Mouse (Mus musculus) liver, embryonic 14.5 days (tissue): ENCODE results near the gene Lag3. TPM values are rescaled to one million over a fixed set of nuclear protein-coding genes. Genes with fewer than 3 reads are reported as not detected.
"Not testable (repeated sequence)": the region's sequence is repeated elsewhere in the genome, so short reads cannot be mapped to it uniquely, and the experiment has no call there.

Experiments
- ATAC-seq: fragments of 200-750 bp; cut with Nextera tagmentation; 2 replicates; pipeline ENCODE4 v1.8.0; 2017; ENCODE audit warnings: moderate number of reproducible peaks, mild to moderate bottlenecking, moderate library complexity; ENCODE audit not compliant: insufficient read depth
- DNase-seq, 3 experiments: peaks; one replicate each; pipeline ENCODE4 v3.0.0-alpha.2; 2012 to 2013; ENCODE audit warnings: low read depth in 3 of 3, low spot score in 3 of 3
- H3K27ac ChIP-seq: fragments of 300-500 bp; sonication (generic); 2 replicates; pipeline ENCODE4 v1.5.1; 2014; ENCODE audit warnings: moderate library complexity, mild to moderate bottlenecking, control low read depth, inconsistent platforms
- H3K27me3 ChIP-seq: fragments of 300-500 bp; sonication (generic); 2 replicates; pipeline ENCODE4 v1.6.1; 2014; ENCODE audit warnings: mild to moderate bottlenecking, low read length, moderate library complexity; ENCODE audit not compliant: control insufficient read depth, insufficient read depth
- H3K36me3 ChIP-seq: fragments of 300-500 bp; sonication (generic); replicated peaks from 2 replicates; pipeline ENCODE4 v1.6.1; 2014; ENCODE audit warnings: low read depth; ENCODE audit not compliant: control insufficient read depth, insufficient read depth
- H3K4me1 ChIP-seq, 2 experiments: fragments of 200-500 bp in 1 of 2; fragments of 300-500 bp in 1 of 2; sonication (generic) in 1 of 2; replicated peaks; 2 replicates each; pipeline ENCODE4 v1.6.1; 2012 to 2014; ENCODE audit warnings: antibody characterized with exemption in 1 of 2, inconsistent platforms in 1 of 2, low read length in 1 of 2; ENCODE audit not compliant: control insufficient read depth in 2 of 2, insufficient read depth in 2 of 2
- H3K4me2 ChIP-seq: fragments of 300-500 bp; sonication (generic); 2 replicates; pipeline ENCODE4 v1.6.1; 2014; ENCODE audit warnings: low read depth, mild to moderate bottlenecking, control low read depth, moderate library complexity
- H3K4me3 ChIP-seq, 2 experiments: fragments of 200-500 bp in 1 of 2; fragments of 300-500 bp in 1 of 2; sonication (generic) in 1 of 2; 2 replicates each; pipeline ENCODE4 v1.5.1; 2012 to 2014; ENCODE audit warnings: low read depth in 2 of 2, low read length in 2 of 2, mild to moderate bottlenecking in 2 of 2, control low read depth in 1 of 2, inconsistent platforms in 1 of 2, moderate library complexity in 1 of 2; ENCODE audit not compliant: insufficient read depth in 1 of 2
- H3K9ac ChIP-seq: fragments of 300-500 bp; sonication (generic); replicated peaks from 2 replicates; pipeline ENCODE4 v1.6.1; 2014; ENCODE audit warnings: mild to moderate bottlenecking, control low read depth, moderate library complexity
- H3K9me3 ChIP-seq: fragments of 300-500 bp; sonication (generic); 2 replicates; pipeline ENCODE4 v1.6.1; 2016; ENCODE audit warnings: low read length, mixed read lengths; ENCODE audit not compliant: control insufficient read depth
- CTCF ChIP-seq: IDR thresholded peaks from 2 replicates; pipeline ENCODE4 v1.5.1; 2016; ENCODE audit warnings: antibody characterized with exemption, low read depth, control low read depth
- EP300 ChIP-seq: IDR thresholded peaks from 2 replicates; pipeline ENCODE4 v1.6.1; 2016; ENCODE audit warnings: antibody characterized with exemption, low read depth
- WGBS: fragments of 180-500 bp; shearing (Covaris S2); extraction: QIAGEN DNeasy Blood & Tissue Kit; methylation state at CpG from one replicate; pipeline ENCODE4 v1.1.7; 2014; ENCODE audit not compliant: insufficient replicate concordance; 5-methylcytosine and 5-hydroxymethylcytosine counted together
- polyA plus RNA-seq, 2 experiments: library from polyadenylated mRNA; depleted of rRNA in 1 of 2; stranded (reverse) in 1 of 2; unstranded in 1 of 2; fragments of >200 nt; fragmentation: Nextera tagmentation in 1 of 2; extraction: Ambion mirVana in 1 of 2; gene quantifications; 2 replicates each; pipeline versions ENCODE4 v1.2.1 to v1.2.3; 2012 to 2014

Gene Lag3
- polyA plus RNA-seq, 2 experiments = 0.11 to 0.17 TPM

GRCm38 (mm10) chr6:124900801-124901480, 10.6 kb downstream of the Lag3 start:
- DNase-seq = no peak
- WGBS = 23% methylated on average over 10 of the region's 10 CpGs
- H3K27ac ChIP-seq = no peak overlapping the region
- peaks cover 0 to 5% of the 10 kb centered on the region in 2 experiments; a peak in 2 of 4 replicates for H3K4me1 ChIP-seq
- no peak overlapping the region for H3K4me2 ChIP-seq
- ATAC-seq = no peak
- H3K36me3 ChIP-seq = no peaks in the 10 kb centered on the region
- H3K27me3 ChIP-seq = no peaks in the 10 kb centered on the region
- no peaks in the 10 kb centered on the region for H3K9me3 ChIP-seq
- no peak overlapping the region for H3K9ac ChIP-seq
- no peak overlapping the region for H3K4me3 ChIP-seq
- TF ChIP-seq CTCF (no peak), EP300 (no peak)

GRCm38 (mm10) chr6:124900056-124900800, 11.3 kb downstream of the Lag3 start:
- no peak for DNase-seq
- WGBS = 59% methylated on average over 8 of the region's 8 CpGs

GRCm38 (mm10) chr6:124898359-124898758, 13.1 kb downstream of the Lag3 start:
- no peak for ATAC-seq
- no peaks in the 10 kb centered on the region for H3K27me3 ChIP-seq
- no peak overlapping the region for H3K4me3 ChIP-seq
- no peak for DNase-seq
- no peak for TF ChIP-seq CTCF
- TF ChIP-seq EP300 = no peak
- H3K36me3 ChIP-seq = no peaks in the 10 kb centered on the region
- H3K4me1 ChIP-seq = no peaks in the 10 kb centered on the region
- no peak overlapping the region for H3K4me2 ChIP-seq
- H3K9me3 ChIP-seq = no peaks in the 10 kb centered on the region
- WGBS = 14% methylated on average over 3 of the region's 3 CpGs
- H3K9ac ChIP-seq = no peak overlapping the region
- H3K27ac ChIP-seq = no peak overlapping the region

More at GRCm38 (mm10) chr6:124900056-124900800, 11.3 kb downstream of the Lag3 start:
- Histone ChIP-seq H3K4me1 (peaks cover 0 to 5% of the 10 kb centered on the region in 2 experiments; a peak in 2 of 4 replicates), H3K36me3 (no peaks in the 10 kb centered on the region), H3K9ac (no peak overlapping the region), H3K9me3 (no peaks in the 10 kb centered on the region), H3K27me3 (no peaks in the 10 kb centered on the region), H3K4me3 (no peak overlapping the region), H3K4me2 (no peak overlapping the region), H3K27ac (no peak overlapping the region)
- no peak for TF ChIP-seq CTCF
- TF ChIP-seq EP300 = no peak
- ATAC-seq = no peak

GRCm38 (mm10) chr6:124894113-124894512, 17.4 kb downstream of the Lag3 start:
- not testable (repeated sequence) for H3K27ac ChIP-seq, H3K9ac ChIP-seq, ATAC-seq, H3K4me2 ChIP-seq, H3K4me1 ChIP-seq, H3K27me3 ChIP-seq, H3K4me3 ChIP-seq, H3K9me3 ChIP-seq, H3K36me3 ChIP-seq, DNase-seq
- WGBS = 81% methylated on average over 2 of the region's 2 CpGs

- Histone ChIP-seq H3K4me2 (no peak overlapping the region), H3K4me3 (no peak overlapping the region), H3K27ac (no peak overlapping the region), H3K36me3 (no peaks in the 10 kb centered on the region), H3K4me1 (no peaks in the 10 kb centered on the region), H3K9ac (no peak overlapping the region), H3K9me3 (no peaks in the 10 kb centered on the region), H3K27me3 (no peaks in the 10 kb centered on the region)
- no peak for TF ChIP-seq EP300
- TF ChIP-seq CTCF = no peak
- ATAC-seq (no peak), DNase-seq (no peak)
- WGBS = 46% methylated on average over 6 of the region's 6 CpGs
Measured at GRCm38 (mm10) chr6:124890997-124891396, 20.5 kb downstream of the Lag3 start.
